Mouse (Mus musculus) macrophage (primary cell): ENCODE data around the gene Layn. TPM values are rescaled to one million over a fixed set of nuclear protein-coding genes. Genes with fewer than 3 reads are reported as not detected.

Experiments used
- H3K27ac ChIP-seq: fragments of 350-480 bp; formaldehyde crosslinking; 2 replicates; pipeline ENCODE4 v1.9.0; 2021
- H3K36me3 ChIP-seq: fragments of 350-480 bp; formaldehyde crosslinking; 2 replicates; pipeline ENCODE4 v1.9.0; 2021; ENCODE audit errors: inconsistent target
- H3K4me3 ChIP-seq: fragments of 350-480 bp; formaldehyde crosslinking; 2 replicates; pipeline ENCODE4 v1.9.0; 2021; ENCODE audit errors: inconsistent target
- H3K79me2 ChIP-seq: fragments of 350-480 bp; formaldehyde crosslinking; 2 replicates; pipeline ENCODE4 v1.9.0; 2021; ENCODE audit errors: inconsistent target
- WGBS: methylation state at CpG from one replicate; pipeline ENCODE4 v1.1.7; 2026; ENCODE audit warnings: inconsistent platforms; ENCODE audit not compliant: missing documents; 5-methylcytosine and 5-hydroxymethylcytosine counted together
- polyA plus RNA-seq: library from polyadenylated mRNA; stranded (reverse); fragments of 250-400 nt; gene quantifications from 3 replicates; pipeline ENCODE4 v1.2.4, GENCODE M21; 2018; ENCODE audit warnings: inconsistent platforms

The Layn gene
- polyA plus RNA-seq, 1 experiment from 2014 or later: 10.0 TPM

DNA sequence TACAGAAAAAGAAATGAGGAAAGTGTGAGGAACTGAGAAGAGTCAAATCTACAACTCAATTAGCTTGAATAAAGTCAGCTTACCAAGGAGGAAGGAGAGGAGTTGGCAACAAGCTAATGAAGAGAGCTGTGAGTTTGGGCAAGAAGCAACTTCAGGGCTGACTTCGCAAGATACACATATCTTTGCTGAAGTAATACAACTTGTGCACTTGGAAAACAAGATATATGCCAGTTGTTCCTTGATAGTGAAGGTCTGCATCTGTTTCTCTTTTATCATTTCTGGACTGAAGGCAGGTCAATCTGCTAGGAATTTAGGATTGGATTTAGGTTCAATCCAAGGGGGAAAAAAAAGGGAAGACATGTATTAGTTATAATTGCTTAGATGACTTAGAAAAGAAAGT lies 63.2 kb downstream of the Layn start:
- no peak overlapping the region for H3K27ac ChIP-seq
- H3K79me2 ChIP-seq: no peaks in the 10 kb centered on the region
- WGBS: no CpG with 5 or more reads among the region's 1 CpGs

DNA sequence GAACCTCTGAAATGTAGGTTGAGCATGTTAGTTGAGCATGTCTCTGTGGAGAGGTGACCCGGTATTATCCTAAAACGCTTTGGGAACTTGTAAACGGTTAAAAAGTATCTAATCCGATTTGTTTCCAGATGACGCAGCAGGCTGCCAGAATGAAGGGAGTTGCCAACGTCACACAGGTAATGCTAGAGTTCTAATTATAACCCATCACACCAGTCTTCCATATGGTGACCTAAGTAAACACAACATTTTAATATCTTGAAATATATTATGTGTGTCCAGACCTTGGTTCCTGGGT lies 67.3 kb downstream of the Layn start:
- peak overlapping the region; percentile 7; the same call in 1 of the 2 replicates for H3K4me3 ChIP-seq
- H3K27ac ChIP-seq: no peak overlapping the region
- no peaks in the 10 kb centered on the region for H3K36me3 ChIP-seq
- H3K79me2 ChIP-seq: peaks cover 35% of the 10 kb centered on the region
- WGBS: 18% methylated on average over 6 of the region's 6 CpGs

More for the DNA sequence above, 63.2 kb downstream of the Layn start:
- Histone ChIP-seq H3K4me3 (no peak overlapping the region), H3K36me3 (no peaks in the 10 kb centered on the region)

DNA sequence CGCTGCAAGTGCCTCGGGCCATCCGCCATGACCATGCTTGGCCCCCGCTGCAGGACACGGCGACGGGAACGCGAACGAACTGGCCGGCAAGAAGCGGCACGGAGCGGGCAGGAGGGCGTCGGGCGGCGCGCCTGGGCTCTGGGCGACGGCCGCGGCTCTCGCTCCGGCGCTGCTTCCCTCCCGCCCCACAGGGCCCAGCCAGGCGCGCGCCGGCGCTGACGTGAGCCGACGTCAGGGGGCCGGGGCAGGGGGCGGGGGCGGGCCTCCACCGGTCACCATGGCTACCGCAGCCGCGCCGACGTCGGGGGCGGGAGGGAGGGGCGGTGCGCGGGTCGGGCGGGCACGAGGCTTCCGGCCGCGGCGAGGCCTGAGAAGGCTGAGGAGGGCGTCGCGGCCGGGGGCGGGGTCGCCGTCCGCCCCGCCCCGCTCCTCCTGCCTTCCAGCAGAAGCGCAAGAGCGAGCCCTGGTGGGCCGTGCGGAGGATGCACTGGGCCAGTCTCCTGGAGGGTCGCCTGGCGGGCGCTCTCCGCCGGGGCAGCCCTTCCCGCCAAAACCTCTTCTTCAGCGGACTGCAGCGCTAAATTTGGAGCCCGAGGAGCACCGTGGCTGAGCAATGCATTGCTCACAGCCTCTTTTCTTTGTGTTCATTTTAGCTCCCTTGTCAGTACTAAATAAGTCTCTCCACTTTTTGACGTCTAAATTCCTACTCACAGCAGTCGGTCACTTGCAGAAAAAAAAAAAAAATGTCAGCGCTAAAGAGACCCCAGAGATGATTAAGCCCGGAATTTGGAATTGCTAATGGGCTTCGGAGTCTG lies 67.8 kb downstream of the Layn start, which contains the start of gene Sik2:
TSS of gene Sik2 (minus strand) at position 233 of the 815 bp plus-strand sequence.
- Histone ChIP-seq H3K36me3 (no peaks in the 10 kb centered on the region), H3K4me3 (peak within 1 kb of the TSS; percentile 58), H3K79me2 (peaks cover 41% of the 10 kb centered on the region), H3K27ac (no peak within 1 kb of the TSS)
- WGBS: under 1% methylated on average over 50 of the region's 85 CpGs

- under 1% methylated on average over 48 of the region's 65 CpGs for WGBS
- H3K4me3 ChIP-seq: peak overlapping the region; percentile 58
Observed at GRCm38 (mm10) chr9:51008068-51008840, 68.6 kb downstream of the Layn start.

GRCm38 (mm10) chr9:51007726-51008067 lies 69.2 kb downstream of the Layn start:
- Histone ChIP-seq H3K27ac (no peak overlapping the region), H3K79me2 (peaks cover 54% of the 10 kb centered on the region), H3K4me3 (peak overlapping the region; percentile 58), H3K36me3 (no peaks in the 10 kb centered on the region)
- WGBS: 17% methylated on average over 10 of the region's 10 CpGs

More at GRCm38 (mm10) chr9:51008068-51008840, 68.6 kb downstream of the Layn start:
- no peak overlapping the region for H3K27ac ChIP-seq
- no peaks in the 10 kb centered on the region for H3K36me3 ChIP-seq
- peaks cover 49% of the 10 kb centered on the region for H3K79me2 ChIP-seq

DNA sequence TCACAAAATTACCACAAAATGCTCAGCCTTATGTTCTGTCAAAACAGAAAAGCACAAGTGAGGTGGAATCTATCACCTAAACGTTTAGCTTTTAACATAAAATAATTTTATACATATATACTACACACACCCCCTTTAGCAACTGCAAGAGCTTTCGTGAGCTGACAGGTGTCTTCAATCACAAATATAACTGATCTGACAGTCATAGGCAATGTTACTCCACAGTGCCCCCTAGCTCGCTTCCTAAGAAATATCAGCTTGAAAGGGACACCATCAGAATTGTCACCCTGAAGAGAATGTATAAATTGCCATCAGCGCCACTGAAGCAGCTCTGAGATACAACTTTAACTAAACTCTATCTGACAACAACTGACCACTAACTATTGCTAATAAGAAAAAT lies 70.0 kb downstream of the Layn start:
- no peak overlapping the region for H3K27ac ChIP-seq
- H3K36me3 ChIP-seq: no peaks in the 10 kb centered on the region
- no peak overlapping the region for H3K4me3 ChIP-seq
- H3K79me2 ChIP-seq: peaks cover 63% of the 10 kb centered on the region
- 4% methylated on average over 4 of the region's 4 CpGs for WGBS

Other genes with a start within 250 kb of the Layn start
- gene Ppp2r1b, start 231.8 kb downstream of the Layn start, polyA plus RNA-seq: 14.4 to 23.7 TPM (median 14.9 TPM) in 3 replicates
- 8.4 to 15.8 TPM (median 12.2 TPM) in 3 replicates for gene Sik2, start 68.0 kb downstream of the Layn start, polyA plus RNA-seq
- gene Btg4, start 16.2 kb downstream of the Layn start, polyA plus RNA-seq: not detected in 3 replicates
- not detected in 3 replicates for gene 4833427G06Rik, start 25.0 kb upstream of the Layn start, polyA plus RNA-seq
- gene Gm32742, start 88.4 kb upstream of the Layn start, polyA plus RNA-seq: not detected in 3 replicates
- 0.14 TPM in 1 of 3 replicates, not detected in the others for gene Pou2af1, start 136.6 kb upstream of the Layn start, polyA plus RNA-seq
- gene Colca2, start 201.5 kb upstream of the Layn start, polyA plus RNA-seq: 0.11 TPM in 1 of 3 replicates, not detected in the others